Mouse (Mus musculus): ENCODE data around the gene Adh1. TPM values are rescaled to one million over a fixed set of nuclear protein-coding genes. Genes with fewer than 3 reads are reported as not detected.

Gene Adh1
- 79.7 TPM for polyA plus RNA-seq (2014; fragmentation: Illumina TruSeq; extraction: RNeasy Lipid Tissue Mini Kit (QIAGEN cat#74804))

DNA sequence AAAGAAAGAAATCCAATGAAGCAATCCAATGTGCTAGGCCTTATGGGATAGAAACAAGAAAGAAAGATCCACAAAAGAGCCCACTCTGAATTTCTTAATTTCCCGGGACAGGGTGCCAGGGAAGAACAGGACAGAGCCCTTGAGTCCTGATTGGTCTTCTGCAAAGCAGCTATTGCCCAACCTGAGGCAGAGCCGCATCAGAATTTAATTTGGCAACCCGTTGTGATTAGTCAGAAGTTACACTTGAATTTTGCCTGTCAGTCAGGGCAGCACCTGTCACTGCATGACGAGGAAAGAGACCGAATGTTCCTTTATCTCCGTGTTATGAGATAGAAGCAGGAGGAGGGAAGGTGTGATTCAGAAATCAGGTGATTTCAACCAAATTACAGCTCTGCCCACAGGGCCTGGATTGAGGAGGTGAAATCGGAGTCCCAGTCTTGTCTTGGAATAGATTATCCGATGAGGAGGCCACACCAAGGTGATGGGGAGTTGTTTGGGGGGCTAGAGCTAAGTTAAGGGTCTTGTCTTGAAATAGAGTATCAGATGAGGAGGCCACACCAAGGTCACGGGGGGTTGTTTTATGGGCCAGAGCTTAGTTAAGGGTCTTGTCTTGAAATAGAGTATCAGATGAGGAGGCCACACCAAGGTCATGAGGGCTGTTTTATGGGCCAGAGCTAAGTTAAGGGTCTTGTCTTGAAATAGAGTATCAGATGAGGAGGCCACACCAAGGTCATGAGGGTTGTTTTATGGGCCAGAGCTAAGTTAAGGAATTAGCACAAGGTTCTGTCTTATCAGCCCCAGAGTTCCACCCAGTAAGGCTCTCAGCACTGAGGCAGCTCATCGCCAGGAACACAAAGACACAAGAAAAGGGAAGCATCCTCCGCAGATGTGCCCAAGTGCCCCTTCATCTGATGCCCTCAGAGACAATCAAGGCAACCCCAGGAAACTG, at the start of gene Adh1:
Gene Adh1, plus strand, starts transcription at position 271 of the 949 bp plus-strand sequence.

DNA sequence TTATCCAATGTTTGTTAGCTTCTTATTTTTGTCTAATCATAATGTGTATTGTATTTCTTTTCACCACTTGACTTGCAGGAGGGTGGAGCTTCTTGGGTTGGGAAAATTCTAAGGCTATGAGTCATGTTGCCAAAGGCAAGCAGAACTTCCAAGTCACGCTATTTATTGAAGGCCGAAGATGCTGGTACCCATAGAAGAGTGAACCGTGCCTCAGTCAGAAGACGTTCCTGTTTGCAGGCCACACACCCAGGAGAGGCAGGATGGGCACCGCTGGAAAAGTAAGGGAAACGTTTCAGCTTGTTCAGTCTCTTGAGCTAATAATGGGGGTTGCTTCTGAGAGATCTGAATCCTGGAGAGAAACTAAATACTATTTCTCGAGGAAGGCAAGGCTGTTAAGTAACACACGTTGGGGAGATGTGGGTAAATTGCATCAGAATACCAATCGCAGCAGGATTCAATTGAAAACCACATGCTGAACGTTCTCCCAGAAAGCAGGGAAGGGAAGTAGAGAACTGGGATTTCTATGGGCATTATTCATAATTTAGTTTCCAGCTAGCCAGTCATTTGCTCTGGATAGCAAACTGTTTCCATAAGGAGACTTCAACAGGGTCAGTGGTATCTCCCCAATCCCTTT, 43.0 kb upstream of the Adh1 start, which contains the start of gene Adh7:
Gene Adh7, plus strand, starts transcription at position 130 of the 634 bp plus-strand sequence.

DNA sequence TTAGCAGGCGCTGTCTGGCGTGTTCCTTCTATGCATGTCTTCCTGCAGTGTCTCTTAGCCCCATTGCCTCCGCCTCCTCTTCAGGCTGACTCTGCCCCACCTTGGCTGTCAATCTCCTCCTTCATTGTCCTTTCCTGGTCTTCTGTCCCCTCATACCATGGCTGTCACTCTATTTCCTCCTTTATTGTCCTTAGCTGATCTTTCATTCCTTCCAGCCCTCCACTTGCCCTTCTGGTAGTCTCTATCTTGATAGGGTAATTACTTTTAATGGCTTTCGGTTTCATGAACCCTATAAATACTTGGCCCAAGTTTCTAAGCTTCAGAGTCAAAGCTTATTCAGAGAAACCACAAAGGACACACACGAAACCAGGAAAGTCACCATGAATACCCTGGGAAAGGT, 52.2 kb downstream of the Adh1 start, which contains the start of gene Adh6a:
Gene Adh6a, plus strand, starts transcription at position 322 of the 400 bp plus-strand sequence.

Other genes with a start within 250 kb of the Adh1 start
- gene 1110002E22Rik, start 195.9 kb upstream of the Adh1 start, polyA plus RNA-seq (2014; fragmentation: Illumina TruSeq; extraction: RNeasy Lipid Tissue Mini Kit (QIAGEN cat#74804)) = 1.00 TPM
- not detected for gene Gm5105, start 193.6 kb upstream of the Adh1 start, polyA plus RNA-seq (2014; fragmentation: Illumina TruSeq; extraction: RNeasy Lipid Tissue Mini Kit (QIAGEN cat#74804))
- 11.4 TPM for gene Trmt10a, start 117.5 kb upstream of the Adh1 start, polyA plus RNA-seq (2014; fragmentation: Illumina TruSeq; extraction: RNeasy Lipid Tissue Mini Kit (QIAGEN cat#74804))
- 7.2 TPM for gene Mttp, start 116.0 kb upstream of the Adh1 start, polyA plus RNA-seq (2014; fragmentation: Illumina TruSeq; extraction: RNeasy Lipid Tissue Mini Kit (QIAGEN cat#74804))
- gene 4930579F01Rik, start 67.2 kb upstream of the Adh1 start, polyA plus RNA-seq (2014; fragmentation: Illumina TruSeq; extraction: RNeasy Lipid Tissue Mini Kit (QIAGEN cat#74804)) = not detected
- gene Adh7, start 43.2 kb upstream of the Adh1 start, polyA plus RNA-seq (2014; fragmentation: Illumina TruSeq; extraction: RNeasy Lipid Tissue Mini Kit (QIAGEN cat#74804)) = 2.6 TPM
- not detected for gene Adh6a, start 52.3 kb downstream of the Adh1 start, polyA plus RNA-seq (2014; fragmentation: Illumina TruSeq; extraction: RNeasy Lipid Tissue Mini Kit (QIAGEN cat#74804))
- not detected for gene Adh6b, start 80.8 kb downstream of the Adh1 start, polyA plus RNA-seq (2014; fragmentation: Illumina TruSeq; extraction: RNeasy Lipid Tissue Mini Kit (QIAGEN cat#74804))
- not detected for gene Adh4, start 154.5 kb downstream of the Adh1 start, polyA plus RNA-seq (2014; fragmentation: Illumina TruSeq; extraction: RNeasy Lipid Tissue Mini Kit (QIAGEN cat#74804))
- 200 TPM for gene Adh5, start 182.1 kb downstream of the Adh1 start, polyA plus RNA-seq (2014; fragmentation: Illumina TruSeq; extraction: RNeasy Lipid Tissue Mini Kit (QIAGEN cat#74804))
- 62.4 TPM for gene Metap1, start 228.5 kb downstream of the Adh1 start, polyA plus RNA-seq (2014; fragmentation: Illumina TruSeq; extraction: RNeasy Lipid Tissue Mini Kit (QIAGEN cat#74804))

All from ovary, adult 10 weeks (tissue).